Mouse (Mus musculus): ENCODE measurements around the gene Eps8. TPM values are rescaled to one million over a fixed set of nuclear protein-coding genes. Genes with fewer than 3 reads are reported as not detected.

The Eps8 gene
- total RNA-seq, 2 experiments from 2014 or later = 21.1 to 22.3 TPM

DNA sequence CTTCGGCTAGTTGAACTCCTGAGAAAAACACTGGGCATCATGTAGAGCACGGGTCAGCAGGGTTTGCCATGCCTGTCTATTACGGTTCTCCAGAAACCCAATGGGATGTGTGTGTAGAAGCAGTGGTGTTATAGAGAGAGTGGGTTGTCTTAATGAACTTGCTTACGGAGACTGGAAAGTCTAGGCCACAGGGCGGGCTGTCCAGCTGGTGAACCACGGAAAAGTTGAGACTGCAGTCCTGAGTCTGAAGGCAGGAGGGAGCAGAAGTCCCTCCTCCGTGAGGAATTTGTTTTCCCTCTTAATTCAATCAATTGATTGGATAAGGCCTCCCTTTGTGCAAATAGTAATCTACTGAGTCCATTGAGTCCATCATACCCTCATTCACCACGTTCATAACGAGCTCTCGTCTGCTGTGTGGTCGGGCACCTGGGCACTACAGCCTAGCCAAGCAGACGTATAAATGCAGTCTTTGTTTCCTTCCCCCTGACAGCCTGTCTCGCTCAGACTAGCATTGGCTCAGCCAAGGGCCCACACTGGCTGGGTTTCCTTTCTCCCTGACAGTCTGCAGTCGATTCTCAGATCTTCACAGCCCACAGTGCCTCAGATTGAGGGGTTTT lies 221.0 kb downstream of the Eps8 start:
- DNase-seq (ENCODE audit: low spot score in 2 of 2) = no peak

Other genes with a start within 250 kb of the Eps8 start
- 10 to 100 TPM; 95.1 to 95.8 TPM for gene Strap, start 80.2 kb upstream of the Eps8 start, total RNA-seq (2021)
- 10 to 100 TPM; 19.3 to 20.8 TPM for gene Dera, start 99.7 kb upstream of the Eps8 start, total RNA-seq (2021)

Data from gastrocnemius, postnatal 4 days (tissue).